ENCODE assay signal across 12 mouse cellular contexts in genomic region chr3:151366302-151366701, GRCm38 (mm10).
A peak's percentile ranks its signal among the peaks of the same experiment; 100 is the strongest.
DNase-seq lines count a peak whose midpoint lies in the region; ATAC-seq lines count a peak whose summit lies in the region.
"Had no signal": no experiment of that assay in that cellular context is flagged by ENCODE, and none has a peak within 500 bp of the region (broad histone marks: within the 10 kb centered on the region; RNA-seq: fewer than 3 reads in every experiment).

No protein-coding gene starts in this region.

- H3K36me3 ChIP-seq in forebrain, embryonic 11.5 days (ENCODE audit: control insufficient read depth, insufficient read depth, low read length), result no peaks in the 10 kb centered on the region
- H3K36me3 ChIP-seq in midbrain, embryonic 10.5 days, result no peaks in the 10 kb centered on the region
- H3K36me3 ChIP-seq: kidney, embryonic 15.5 days; liver, embryonic 15.5 days had no signal

- no peak overlapping the region for H3K27ac ChIP-seq in forebrain, embryonic 11.5 days (ENCODE audit: low read depth, low read length)
- 0 out of 2 replicates have a peak overlapping the region, but pooled peaks have one; percentile 33 for H3K27ac ChIP-seq in midbrain, embryonic 10.5 days (replicated peaks)
- H3K27ac ChIP-seq: kidney, embryonic 15.5 days; liver, embryonic 15.5 days; stomach, postnatal 0 days had no signal

- H3K4me3 ChIP-seq in forebrain, embryonic 11.5 days (ENCODE audit: low read depth, low read length), result no peak overlapping the region
- no peak overlapping the region for H3K4me3 ChIP-seq in midbrain, embryonic 10.5 days
- H3K4me3 ChIP-seq: kidney, embryonic 15.5 days; liver, embryonic 15.5 days had no signal

- peak; percentile 61 for ATAC-seq in forebrain, embryonic 11.5 days (replicated peaks; ENCODE audit: low FRiP score)

- 15% methylated on average over 4 of the region's 4 CpGs for WGBS in forebrain, embryonic 11.5 days
- 27% methylated on average over 4 of the region's 4 CpGs for WGBS in midbrain, embryonic 10.5 days

- no peaks in the 10 kb centered on the region for H3K4me1 ChIP-seq in forebrain, embryonic 11.5 days (replicated peaks; ENCODE audit: control insufficient read depth, insufficient read depth, low read length)
- peaks cover 12% of the 10 kb centered on the region for H3K4me1 ChIP-seq in midbrain, embryonic 10.5 days
- H3K4me1 ChIP-seq: kidney, embryonic 15.5 days; liver, embryonic 15.5 days had no signal

- H3K27me3 ChIP-seq in forebrain, embryonic 11.5 days (ENCODE audit: control insufficient read depth, insufficient read depth, low read length), result no peaks in the 10 kb centered on the region
- H3K27me3 ChIP-seq in midbrain, embryonic 10.5 days (ENCODE audit: low read depth, poor library complexity, severe bottlenecking), result no peaks in the 10 kb centered on the region
- H3K27me3 ChIP-seq: kidney, embryonic 15.5 days; liver, embryonic 15.5 days had no signal

- H3K9me3 ChIP-seq in forebrain, embryonic 11.5 days (ENCODE audit: control insufficient read depth, low read length), result no peaks in the 10 kb centered on the region
- no peaks in the 10 kb centered on the region for H3K9me3 ChIP-seq in midbrain, embryonic 10.5 days (replicated peaks)
- H3K9me3 ChIP-seq: kidney, embryonic 15.5 days; liver, embryonic 15.5 days had no signal

- no peak overlapping the region for H3K9ac ChIP-seq in forebrain, embryonic 11.5 days (ENCODE audit: low read length)
- H3K9ac ChIP-seq: kidney, embryonic 15.5 days; liver, embryonic 15.5 days had no signal

- DNase-seq in Muller cell, postnatal 12 days (ENCODE audit: inconsistent ontology term), result peak; percentile 67
- peak; percentile 87 for DNase-seq in cerebellum, adult 9-10 months
- DNase-seq in forebrain, embryonic 11.5 days (ENCODE audit: low spot score), result peak; percentile 55
- peak; percentile 30 for DNase-seq in midbrain, embryonic 10.5 days (ENCODE audit: low spot score)
- no peak for DNase-seq in frontal cortex, postnatal 25 days (ENCODE audit: low spot score in 2 of 2)
- DNase-seq in lung, postnatal 14 days, result no peak
- no peak for DNase-seq in thymus, postnatal 4 days
- DNase-seq in gastrocnemius, adult 18-20 months (ENCODE audit: low spot score), result no peak
- DNase-seq: right cerebral cortex, postnatal 14 days had no signal

- H3K4me2 ChIP-seq in forebrain, embryonic 11.5 days (ENCODE audit: low read depth, low read length, severe bottlenecking), result no peak overlapping the region
- H3K4me2 ChIP-seq: kidney, embryonic 15.5 days; liver, embryonic 15.5 days had no signal

Comparison
In these comparisons a context has a peak if more than half of its experiments do, and no peak if none do; other contexts are left out.
1. DNase-seq: peak in Muller cell, postnatal 12 days (single experiment), cerebellum, adult 9-10 months (single experiment), forebrain, embryonic 11.5 days (single experiment) and midbrain, embryonic 10.5 days (single experiment); none in frontal cortex, postnatal 25 days (0 of 2), lung, postnatal 14 days (single experiment), thymus, postnatal 4 days (single experiment) and gastrocnemius, adult 18-20 months (single experiment).